Mouse (Mus musculus) liver, embryonic 16.5 days (tissue): ENCODE measurements at regions not wholly inside any gene's neighbourhood (a gene's known extent, or its start where the extent isn't known, plus 50 kb on each side); places are given as distances from the start of the nearest gene placed in this dataset.
A peak's percentile ranks its signal among the peaks of the same experiment; 100 is the strongest.

ENCODE experiments used
- ATAC-seq: fragments of 200-750 bp; cut with Nextera tagmentation; 2 replicates; pipeline ENCODE4 v1.8.0; 2017; ENCODE audit warnings: low read depth, mild to moderate bottlenecking, moderate number of reproducible peaks, moderate library complexity
- H3K27ac ChIP-seq: fragments of 300-500 bp; sonication (generic); 2 replicates; pipeline ENCODE4 v1.5.1; 2014; ENCODE audit warnings: mild to moderate bottlenecking, low read length
- H3K27me3 ChIP-seq: fragments of 300-500 bp; sonication (generic); 2 replicates; pipeline ENCODE4 v1.6.1; 2014; ENCODE audit warnings: low read depth, low read length, mixed read lengths; ENCODE audit not compliant: control insufficient read depth, insufficient read depth
- H3K36me3 ChIP-seq: fragments of 300-500 bp; sonication (generic); 2 replicates; pipeline ENCODE4 v1.6.1; 2014; ENCODE audit warnings: mild to moderate bottlenecking; ENCODE audit not compliant: control insufficient read depth, insufficient read depth
- H3K4me1 ChIP-seq: fragments of 300-500 bp; sonication (generic); 2 replicates; pipeline ENCODE4 v1.6.1; 2014; ENCODE audit warnings: low read depth, low read length, mixed read lengths; ENCODE audit not compliant: control insufficient read depth
- H3K4me2 ChIP-seq: fragments of 300-500 bp; sonication (generic); 2 replicates; pipeline ENCODE4 v1.6.1; 2014; ENCODE audit warnings: low read depth, low read length, mixed read lengths
- H3K4me3 ChIP-seq: fragments of 300-500 bp; sonication (generic); 2 replicates; pipeline ENCODE4 v1.5.1; 2014; ENCODE audit warnings: low read depth, mild to moderate bottlenecking, low read length
- H3K9ac ChIP-seq: fragments of 300-500 bp; sonication (generic); 2 replicates; pipeline ENCODE4 v1.6.1; 2014; ENCODE audit warnings: low read depth, low read length
- H3K9me3 ChIP-seq: fragments of 300-500 bp; sonication (generic); replicated peaks from 2 replicates; pipeline ENCODE4 v1.6.1; 2016; ENCODE audit warnings: low read length; ENCODE audit not compliant: control insufficient read depth
- WGBS: fragments of 180-500 bp; shearing (Covaris S2); extraction: QIAGEN DNeasy Blood & Tissue Kit; methylation state at CpG from one replicate; pipeline ENCODE4 v1.1.7; 2014; ENCODE audit not compliant: insufficient replicate concordance; 5-methylcytosine and 5-hydroxymethylcytosine counted together

DNA sequence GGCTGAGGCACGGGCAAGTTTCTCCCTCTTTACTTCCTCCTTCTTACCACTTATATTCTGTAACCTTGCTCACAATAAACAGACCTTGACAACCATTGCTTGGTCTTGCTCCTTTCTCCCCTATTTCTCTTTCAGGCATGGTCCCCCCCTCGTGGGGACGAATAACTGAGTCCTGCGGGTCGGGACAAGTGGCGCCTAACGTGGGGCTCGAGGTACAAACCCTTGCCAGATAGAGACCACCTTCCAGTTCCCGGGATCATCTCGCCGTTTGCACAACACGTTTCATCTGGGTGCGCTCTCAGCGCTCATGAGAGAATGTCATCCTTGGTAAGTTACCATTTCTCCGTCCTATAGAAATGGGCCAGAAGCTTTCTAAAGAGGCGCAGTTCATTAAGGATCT lies 79.6 kb upstream of the Foxn3 start:
- Histone ChIP-seq H3K9me3 (peaks cover 7% of the 10 kb centered on the region), H3K4me3 (no peak overlapping the region), H3K27ac (no peak overlapping the region), H3K4me1 (no peaks in the 10 kb centered on the region), H3K36me3 (no peaks in the 10 kb centered on the region), H3K9ac (no peak overlapping the region), H3K4me2 (no peak overlapping the region), H3K27me3 (no peaks in the 10 kb centered on the region)
- 81% methylated on average over 16 of the region's 16 CpGs for WGBS
- ATAC-seq = no peak

DNA sequence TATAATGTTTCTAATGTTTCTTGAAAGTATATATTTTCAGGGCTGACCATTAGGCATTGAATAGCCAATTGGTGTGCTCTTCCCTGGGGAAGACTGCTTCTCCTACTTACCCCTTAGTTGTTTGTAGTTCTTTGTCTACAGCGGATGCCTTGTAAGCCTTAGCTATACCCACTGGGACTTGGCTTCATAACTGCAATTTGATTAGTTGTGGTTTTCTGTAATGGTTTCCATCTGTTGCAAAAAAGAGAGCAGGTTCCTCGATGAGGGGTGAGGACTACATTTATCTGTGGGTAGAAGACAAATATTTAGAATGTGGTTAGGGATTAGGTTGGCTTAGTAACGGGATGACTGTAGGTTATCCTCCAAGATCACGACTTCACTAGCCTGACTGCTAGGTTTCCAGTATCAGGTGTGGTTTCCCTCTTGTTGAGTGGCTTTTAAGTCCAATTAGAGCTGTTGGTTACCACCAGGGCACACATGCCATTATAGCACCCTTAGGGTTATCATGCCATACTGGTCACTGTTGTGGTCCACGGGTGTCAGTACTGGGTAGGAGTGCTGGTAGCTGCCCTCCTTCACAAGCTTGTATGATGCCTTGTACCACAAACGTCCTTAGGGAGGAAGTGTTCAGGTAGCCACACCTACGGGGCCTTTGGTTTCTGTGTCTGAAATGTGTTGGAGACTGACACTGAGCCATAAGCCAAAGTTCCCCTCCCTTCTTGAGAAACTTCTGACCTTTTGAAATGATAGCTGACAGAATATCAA lies 78.9 kb upstream of the Foxn3 start:
- Histone ChIP-seq H3K9ac (no peak overlapping the region), H3K4me1 (no peaks in the 10 kb centered on the region), H3K4me3 (no peak overlapping the region), H3K27me3 (no peaks in the 10 kb centered on the region), H3K4me2 (no peak overlapping the region), H3K36me3 (no peaks in the 10 kb centered on the region), H3K9me3 (peaks cover 7% of the 10 kb centered on the region), H3K27ac (no peak overlapping the region)
- ATAC-seq = no peak
- 60% methylated on average over 7 of the region's 7 CpGs for WGBS

DNA sequence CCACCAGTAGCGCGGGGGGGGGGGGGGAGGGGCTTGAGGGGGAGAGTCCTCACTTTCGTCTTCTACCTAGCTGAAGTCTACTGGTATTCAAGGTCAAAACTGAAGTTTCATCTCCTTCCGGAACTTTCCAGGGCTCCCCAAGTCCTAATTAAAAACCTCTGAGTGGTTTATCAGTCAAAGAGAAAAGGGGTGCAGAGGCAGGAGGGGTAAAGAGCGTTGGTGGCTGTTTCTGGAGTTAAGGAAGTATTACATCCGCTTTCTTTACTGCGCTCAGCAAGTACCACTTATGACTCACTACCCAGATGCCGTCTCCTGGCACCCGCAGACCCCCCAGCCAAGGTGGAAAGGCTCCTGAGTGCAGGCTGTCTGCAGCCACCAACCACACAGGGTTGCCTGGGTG lies 77.9 kb upstream of the Foxn3 start:
- H3K4me1 ChIP-seq = no peaks in the 10 kb centered on the region
- ATAC-seq = no peak
- no peak overlapping the region for H3K9ac ChIP-seq
- H3K9me3 ChIP-seq = peaks cover 7% of the 10 kb centered on the region
- H3K4me3 ChIP-seq = no peak overlapping the region
- no peaks in the 10 kb centered on the region for H3K36me3 ChIP-seq
- no peaks in the 10 kb centered on the region for H3K27me3 ChIP-seq
- peak overlapping the region; percentile 44 for H3K4me2 ChIP-seq
- WGBS = 10% methylated on average over 7 of the region's 9 CpGs
- H3K27ac ChIP-seq = 0 out of 2 replicates have a peak overlapping the region, but pooled peaks have one; percentile 9

DNA sequence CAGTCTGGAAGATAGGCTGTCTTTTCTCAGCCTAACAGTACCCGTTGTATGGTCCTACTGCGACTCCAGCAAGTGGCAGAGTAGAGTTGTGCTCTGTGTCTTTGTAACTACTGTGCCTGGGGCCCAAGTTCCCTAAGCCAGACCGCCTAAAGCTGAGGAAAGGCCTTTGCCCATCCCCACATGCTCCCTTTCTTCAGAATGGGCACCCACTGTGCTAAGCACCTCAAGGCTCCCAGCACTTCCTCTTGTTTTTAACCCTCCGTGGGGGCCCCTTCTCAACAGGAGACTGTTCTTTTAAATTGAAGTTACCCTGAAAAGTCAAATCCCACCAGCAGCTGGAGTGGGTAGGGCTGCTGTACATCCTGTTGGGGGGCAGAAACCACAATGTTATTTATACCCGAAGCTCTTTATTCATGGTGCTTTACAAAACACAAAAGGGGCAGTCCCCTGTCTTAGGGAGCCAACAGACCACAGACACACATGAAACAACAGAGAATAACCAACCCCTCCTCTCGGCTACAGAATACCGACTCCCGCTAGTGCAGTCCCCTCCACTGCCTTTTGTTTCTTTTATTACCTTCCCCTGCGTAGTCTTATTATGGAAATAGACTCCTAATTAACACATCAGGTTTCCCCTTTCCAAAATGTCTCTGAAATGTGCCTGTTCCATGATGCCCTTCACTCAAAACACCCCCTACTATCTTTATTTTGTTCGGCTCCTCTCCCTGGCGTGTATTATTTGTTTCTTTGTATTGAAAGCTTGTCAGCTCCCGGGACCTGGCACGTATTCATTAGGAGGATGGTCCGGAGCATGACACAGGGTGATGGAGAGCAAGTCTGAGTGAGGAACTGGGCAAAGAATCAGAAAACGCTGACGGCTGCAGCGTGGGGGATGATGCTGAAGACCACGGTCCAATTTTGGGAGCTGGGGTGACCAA lies 77.1 kb upstream of the Foxn3 start:
- no peaks in the 10 kb centered on the region for H3K4me1 ChIP-seq
- H3K36me3 ChIP-seq = no peaks in the 10 kb centered on the region
- no peaks in the 10 kb centered on the region for H3K27me3 ChIP-seq
- 12% methylated on average over 18 of the region's 18 CpGs for WGBS
- H3K9me3 ChIP-seq = peaks cover 7% of the 10 kb centered on the region
- H3K27ac ChIP-seq = no peak overlapping the region
- no peak overlapping the region for H3K4me3 ChIP-seq
- H3K9ac ChIP-seq = no peak overlapping the region
- ATAC-seq = no peak
- peak overlapping the region; percentile 44 for H3K4me2 ChIP-seq

DNA sequence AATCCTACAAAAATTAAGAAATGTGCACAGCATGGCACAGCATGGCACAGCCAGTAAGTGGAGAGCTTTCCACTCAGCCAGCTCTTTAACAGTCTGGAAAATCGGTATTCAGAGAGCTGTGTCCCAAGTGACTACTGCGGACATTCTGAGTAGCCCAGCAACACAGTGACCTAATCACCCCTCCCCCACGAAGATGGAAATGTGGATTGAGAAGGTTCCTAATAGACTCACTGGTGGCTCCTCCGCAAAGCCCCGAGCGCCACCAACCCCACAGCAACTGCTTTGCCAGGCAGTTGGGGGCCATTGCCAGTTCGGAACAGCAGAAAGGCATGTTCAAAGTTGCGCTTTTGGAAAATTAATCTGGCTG lies 76.4 kb upstream of the Foxn3 start:
- Histone ChIP-seq H3K36me3 (no peaks in the 10 kb centered on the region), H3K4me2 (no peak overlapping the region), H3K9me3 (peaks cover 5% of the 10 kb centered on the region; the same call in 1 of the 2 replicates), H3K4me1 (no peaks in the 10 kb centered on the region), H3K27me3 (no peaks in the 10 kb centered on the region), H3K4me3 (no peak overlapping the region), H3K9ac (no peak overlapping the region), H3K27ac (no peak overlapping the region)
- 30% methylated on average over 8 of the region's 8 CpGs for WGBS
- ATAC-seq = no peak

DNA sequence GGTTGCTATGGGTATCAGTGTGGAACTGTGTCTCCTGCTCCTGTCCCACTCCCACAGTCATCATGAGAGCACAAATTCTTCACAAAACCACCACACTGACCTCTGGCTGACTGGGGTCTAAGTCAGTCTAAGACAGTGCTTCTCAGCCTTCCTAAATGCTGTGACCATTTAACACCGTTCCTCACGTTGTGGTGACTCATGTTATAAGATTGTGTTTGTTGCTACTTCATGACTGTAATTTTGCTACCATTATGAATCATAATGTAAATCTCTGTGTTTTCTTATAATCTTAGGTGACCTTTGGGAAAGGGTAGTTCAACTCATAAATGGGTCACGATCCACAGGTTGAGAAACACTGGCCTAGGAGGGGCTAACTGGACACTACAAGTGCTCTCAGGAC lies 75.7 kb upstream of the Foxn3 start:
- no peaks in the 10 kb centered on the region for H3K4me1 ChIP-seq
- H3K4me2 ChIP-seq = no peak overlapping the region
- H3K36me3 ChIP-seq = no peaks in the 10 kb centered on the region
- H3K27me3 ChIP-seq = no peaks in the 10 kb centered on the region
- H3K9ac ChIP-seq = no peak overlapping the region
- WGBS = 64% methylated on average over 3 of the region's 3 CpGs
- no peak overlapping the region for H3K27ac ChIP-seq
- H3K9me3 ChIP-seq = no peaks in the 10 kb centered on the region
- no peak overlapping the region for H3K4me3 ChIP-seq
- ATAC-seq = no peak

DNA sequence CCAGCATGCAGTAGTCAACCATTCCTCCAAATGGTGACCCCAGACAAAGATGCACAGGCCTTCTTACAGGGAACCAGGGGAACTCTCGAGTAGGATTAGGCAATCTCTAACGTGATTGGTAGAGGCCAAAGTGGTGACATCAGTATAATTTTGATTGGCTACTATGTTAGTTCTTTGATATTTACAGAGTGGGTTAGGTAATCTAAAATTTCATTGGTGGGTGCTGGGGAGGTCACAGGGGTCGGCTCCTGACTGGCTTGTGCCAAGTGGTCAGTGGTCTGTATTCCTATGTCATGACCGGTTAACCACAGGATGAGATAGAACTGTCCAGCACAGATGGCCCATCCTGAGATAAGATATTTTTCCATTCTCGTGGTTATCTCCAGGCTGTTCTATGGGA lies 74.6 kb upstream of the Foxn3 start:
- ATAC-seq = no peak
- H3K4me3 ChIP-seq = no peak overlapping the region
- no peaks in the 10 kb centered on the region for H3K27me3 ChIP-seq
- no peaks in the 10 kb centered on the region for H3K9me3 ChIP-seq
- no peak overlapping the region for H3K4me2 ChIP-seq
- no peaks in the 10 kb centered on the region for H3K36me3 ChIP-seq
- H3K27ac ChIP-seq = no peak overlapping the region
- 48% methylated on average over 5 of the region's 5 CpGs for WGBS
- H3K4me1 ChIP-seq = no peaks in the 10 kb centered on the region
- no peak overlapping the region for H3K9ac ChIP-seq

DNA sequence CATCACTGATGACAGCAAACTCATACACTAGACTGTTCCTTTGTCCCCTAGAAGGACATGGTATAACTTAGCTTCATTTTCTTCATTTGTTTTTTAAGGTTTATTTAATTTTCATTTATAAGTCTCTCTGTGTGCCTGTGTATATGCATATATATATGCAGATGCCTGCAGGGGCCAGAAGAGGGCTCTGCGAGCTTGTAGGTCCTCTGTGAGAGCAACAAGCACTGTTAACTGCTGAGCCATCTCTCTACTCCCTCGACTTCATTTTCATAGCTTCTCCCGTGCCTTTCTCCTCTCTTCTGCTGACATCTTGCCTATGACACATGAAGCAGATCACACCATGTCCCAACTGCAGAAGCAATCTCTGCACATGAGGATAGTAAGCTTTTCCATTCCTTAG lies 72.9 kb upstream of the Foxn3 start:
- no peak overlapping the region for H3K4me2 ChIP-seq
- WGBS = 60% methylated on average over 3 of the region's 3 CpGs
- H3K36me3 ChIP-seq = no peaks in the 10 kb centered on the region
- no peak for ATAC-seq
- H3K9me3 ChIP-seq = no peaks in the 10 kb centered on the region
- no peak overlapping the region for H3K9ac ChIP-seq
- H3K27ac ChIP-seq = no peak overlapping the region
- no peaks in the 10 kb centered on the region for H3K4me1 ChIP-seq
- H3K27me3 ChIP-seq = no peaks in the 10 kb centered on the region
- no peak overlapping the region for H3K4me3 ChIP-seq

DNA sequence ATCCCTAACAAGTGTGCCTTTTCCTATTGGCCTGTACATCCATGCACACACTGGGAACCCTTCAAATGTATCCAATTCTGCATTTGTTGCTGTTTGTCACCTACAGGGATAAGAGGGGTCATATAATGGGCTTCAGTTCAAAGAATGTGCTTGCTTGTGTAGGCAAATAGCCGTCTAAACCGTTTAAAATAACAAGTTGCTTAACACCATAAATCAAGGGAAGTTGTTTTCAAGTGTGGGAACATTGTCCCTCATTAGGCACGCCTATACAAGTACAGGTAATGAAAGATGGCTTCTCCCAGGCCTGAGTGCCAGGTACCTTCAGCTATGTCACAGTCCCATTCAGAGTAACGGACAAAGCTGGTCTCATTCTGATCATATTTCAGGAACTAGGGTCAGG lies 72.0 kb upstream of the Foxn3 start:
- WGBS = 46% methylated on average over 4 of the region's 4 CpGs
- no peaks in the 10 kb centered on the region for H3K27me3 ChIP-seq

More for the DNA sequence above, 72.0 kb upstream of the Foxn3 start:
- Histone ChIP-seq H3K4me2 (no peak overlapping the region), H3K4me3 (no peak overlapping the region), H3K9ac (no peak overlapping the region), H3K36me3 (no peaks in the 10 kb centered on the region), H3K27ac (no peak overlapping the region), H3K4me1 (no peaks in the 10 kb centered on the region), H3K9me3 (no peaks in the 10 kb centered on the region)
- no peak for ATAC-seq
